Mouse (Mus musculus) liver, embryonic 16.5 days (tissue): ENCODE measurements around the gene Rbx1. TPM values are rescaled to one million over a fixed set of nuclear protein-coding genes. Genes with fewer than 3 reads are reported as not detected.

Experiments used
- ATAC-seq: fragments of 200-750 bp; cut with Nextera tagmentation; 2 replicates; pipeline ENCODE4 v1.8.0; 2017; ENCODE audit warnings: low read depth, mild to moderate bottlenecking, moderate number of reproducible peaks, moderate library complexity
- H3K27ac ChIP-seq: fragments of 300-500 bp; sonication (generic); 2 replicates; pipeline ENCODE4 v1.5.1; 2014; ENCODE audit warnings: mild to moderate bottlenecking, low read length
- H3K27me3 ChIP-seq: fragments of 300-500 bp; sonication (generic); 2 replicates; pipeline ENCODE4 v1.6.1; 2014; ENCODE audit warnings: low read depth, low read length, mixed read lengths; ENCODE audit not compliant: control insufficient read depth, insufficient read depth
- H3K36me3 ChIP-seq: fragments of 300-500 bp; sonication (generic); 2 replicates; pipeline ENCODE4 v1.6.1; 2014; ENCODE audit warnings: mild to moderate bottlenecking; ENCODE audit not compliant: control insufficient read depth, insufficient read depth
- H3K4me1 ChIP-seq: fragments of 300-500 bp; sonication (generic); 2 replicates; pipeline ENCODE4 v1.6.1; 2014; ENCODE audit warnings: low read depth, low read length, mixed read lengths; ENCODE audit not compliant: control insufficient read depth
- H3K4me2 ChIP-seq: fragments of 300-500 bp; sonication (generic); 2 replicates; pipeline ENCODE4 v1.6.1; 2014; ENCODE audit warnings: low read depth, low read length, mixed read lengths
- H3K4me3 ChIP-seq: fragments of 300-500 bp; sonication (generic); 2 replicates; pipeline ENCODE4 v1.5.1; 2014; ENCODE audit warnings: low read depth, mild to moderate bottlenecking, low read length
- H3K9ac ChIP-seq: fragments of 300-500 bp; sonication (generic); 2 replicates; pipeline ENCODE4 v1.6.1; 2014; ENCODE audit warnings: low read depth, low read length
- H3K9me3 ChIP-seq: fragments of 300-500 bp; sonication (generic); replicated peaks from 2 replicates; pipeline ENCODE4 v1.6.1; 2016; ENCODE audit warnings: low read length; ENCODE audit not compliant: control insufficient read depth
- WGBS: fragments of 180-500 bp; shearing (Covaris S2); extraction: QIAGEN DNeasy Blood & Tissue Kit; methylation state at CpG from one replicate; pipeline ENCODE4 v1.1.7; 2014; ENCODE audit not compliant: insufficient replicate concordance; 5-methylcytosine and 5-hydroxymethylcytosine counted together
- polyA plus RNA-seq: library from polyadenylated mRNA; unstranded; fragments of >200 nt; fragmentation: Nextera tagmentation; extraction: Ambion mirVana; gene quantifications from 2 replicates; pipeline ENCODE4 v1.2.1, GENCODE M21; 2015

Gene Rbx1
- polyA plus RNA-seq, 1 experiment from 2014 or later: 189 TPM

GRCm38 (mm10) chr15:81439236-81439635 lies 26.9 kb upstream of the Rbx1 start:
- Histone ChIP-seq H3K4me2 (no peak overlapping the region), H3K9me3 (no peaks in the 10 kb centered on the region), H3K4me3 (no peak overlapping the region), H3K27ac (no peak overlapping the region), H3K27me3 (no peaks in the 10 kb centered on the region), H3K9ac (no peak overlapping the region), H3K36me3 (peaks cover 5% of the 10 kb centered on the region), H3K4me1 (no peaks in the 10 kb centered on the region)
- ATAC-seq: no peak

GRCm38 (mm10) chr15:81448463-81448862 lies 17.6 kb upstream of the Rbx1 start:
- Histone ChIP-seq H3K4me1 (no peaks in the 10 kb centered on the region), H3K9ac (no peak overlapping the region), H3K4me3 (no peak overlapping the region), H3K36me3 (peaks cover 4% of the 10 kb centered on the region; the same call in 1 of the 2 replicates), H3K9me3 (no peaks in the 10 kb centered on the region), H3K27me3 (no peaks in the 10 kb centered on the region), H3K27ac (no peak overlapping the region), H3K4me2 (no peak overlapping the region)
- WGBS: 27% methylated on average over 3 of the region's 3 CpGs
- ATAC-seq: peak; percentile 35; the same call in 1 of the 2 replicates

- H3K4me2 ChIP-seq: no peak overlapping the region
- H3K36me3 ChIP-seq: no peaks in the 10 kb centered on the region
- H3K4me3 ChIP-seq: no peak overlapping the region
- H3K27me3 ChIP-seq: no peaks in the 10 kb centered on the region
- H3K27ac ChIP-seq: no peak overlapping the region
- peaks cover 2% of the 10 kb centered on the region; the same call in 1 of the 2 replicates for H3K9me3 ChIP-seq
- no peak for ATAC-seq
- H3K4me1 ChIP-seq: peaks cover 9% of the 10 kb centered on the region
- H3K9ac ChIP-seq: no peak overlapping the region
- WGBS: 75% methylated on average over 7 of the region's 7 CpGs
These were observed 4.6 kb upstream of the Rbx1 start for GRCm38 (mm10) chr15:81461523-81461922.

- H3K4me1 ChIP-seq: peaks cover 23% of the 10 kb centered on the region
- H3K4me3 ChIP-seq: peak overlapping the region; percentile 85
- 63% methylated on average over 12 of the region's 12 CpGs for WGBS
- H3K9me3 ChIP-seq: peaks cover 2% of the 10 kb centered on the region; the same call in 1 of the 2 replicates
- peak overlapping the region; percentile 66 for H3K9ac ChIP-seq
- H3K27me3 ChIP-seq: no peaks in the 10 kb centered on the region
- peak overlapping the region; percentile 85 for H3K4me2 ChIP-seq
- H3K27ac ChIP-seq: peak overlapping the region; percentile 91
- H3K36me3 ChIP-seq: peaks cover 11% of the 10 kb centered on the region
- ATAC-seq: no peak
These were observed 958 bp upstream of the Rbx1 start for GRCm38 (mm10) chr15:81465016-81465660.

- H3K4me2 ChIP-seq: peak overlapping the region; percentile 91
- no peaks in the 10 kb centered on the region for H3K27me3 ChIP-seq
- peaks cover 23% of the 10 kb centered on the region for H3K4me1 ChIP-seq
- H3K36me3 ChIP-seq: peaks cover 22% of the 10 kb centered on the region
- no peak; the same call in 1 of the 2 replicates for ATAC-seq
- peak overlapping the region; percentile 85 for H3K4me3 ChIP-seq
- peaks cover 2% of the 10 kb centered on the region; the same call in 1 of the 2 replicates for H3K9me3 ChIP-seq
- H3K9ac ChIP-seq: peak overlapping the region; percentile 76
- peak overlapping the region; percentile 86 for H3K27ac ChIP-seq
- WGBS: under 1% methylated on average over 15 of the region's 15 CpGs
These were observed 630 bp downstream of the Rbx1 start for GRCm38 (mm10) chr15:81466738-81467113.

- Histone ChIP-seq H3K9ac (no peak overlapping the region), H3K4me2 (no peak overlapping the region), H3K36me3 (peaks cover 42% of the 10 kb centered on the region), H3K27ac (no peak overlapping the region), H3K4me3 (no peak overlapping the region), H3K4me1 (peaks cover 15% of the 10 kb centered on the region), H3K27me3 (no peaks in the 10 kb centered on the region), H3K9me3 (no peaks in the 10 kb centered on the region)
- no peak for ATAC-seq
- 89% methylated on average over 8 of the region's 8 CpGs for WGBS
These were observed 4.6 kb downstream of the Rbx1 start for GRCm38 (mm10) chr15:81470735-81471134.

GRCm38 (mm10) chr15:81472256-81472655 lies 6.2 kb downstream of the Rbx1 start:
- WGBS: 72% methylated on average over 5 of the region's 5 CpGs
- H3K36me3 ChIP-seq: peaks cover 42% of the 10 kb centered on the region
- no peak overlapping the region for H3K9ac ChIP-seq

GRCm38 (mm10) chr15:81475654-81476053 lies 9.6 kb downstream of the Rbx1 start:
- no peak overlapping the region for H3K4me3 ChIP-seq
- H3K9me3 ChIP-seq: no peaks in the 10 kb centered on the region
- no peak overlapping the region for H3K4me2 ChIP-seq
- H3K27me3 ChIP-seq: no peaks in the 10 kb centered on the region
- peaks cover 4% of the 10 kb centered on the region for H3K4me1 ChIP-seq
- H3K9ac ChIP-seq: no peak overlapping the region
- 29% methylated on average over 3 of the region's 3 CpGs for WGBS
- peaks cover 31% of the 10 kb centered on the region for H3K36me3 ChIP-seq
- no peak for ATAC-seq
- H3K27ac ChIP-seq: no peak overlapping the region

More at GRCm38 (mm10) chr15:81472256-81472655, 6.2 kb downstream of the Rbx1 start:
- no peaks in the 10 kb centered on the region for H3K9me3 ChIP-seq
- H3K27me3 ChIP-seq: no peaks in the 10 kb centered on the region
- H3K4me2 ChIP-seq: no peak overlapping the region
- H3K27ac ChIP-seq: no peak overlapping the region
- H3K4me3 ChIP-seq: no peak overlapping the region
- peaks cover 16% of the 10 kb centered on the region for H3K4me1 ChIP-seq
- no peak for ATAC-seq

- no peak overlapping the region for H3K4me3 ChIP-seq
- 0 out of 2 replicates have a peak, but pooled peaks have one; percentile 28 for ATAC-seq
- H3K36me3 ChIP-seq: peaks cover 21% of the 10 kb centered on the region
- 13% methylated on average over 2 of the region's 2 CpGs for WGBS
- H3K9me3 ChIP-seq: no peaks in the 10 kb centered on the region
- no peak overlapping the region; the same call in 1 of the 2 replicates for H3K4me2 ChIP-seq
- H3K9ac ChIP-seq: no peak overlapping the region
- H3K27ac ChIP-seq: no peak overlapping the region
- no peaks in the 10 kb centered on the region for H3K27me3 ChIP-seq
- H3K4me1 ChIP-seq: peaks cover 8% of the 10 kb centered on the region
These were observed 10.5 kb downstream of the Rbx1 start for GRCm38 (mm10) chr15:81476597-81476996.
